Mouse (Mus musculus) common myeloid progenitor, adult 5-6 weeks (primary cell): ENCODE data around the gene Gm11032. TPM values are rescaled to one million over a fixed set of nuclear protein-coding genes. Genes with fewer than 3 reads are reported as not detected.
"Not testable (repeated sequence)": the region's sequence is repeated elsewhere in the genome, so short reads cannot be mapped to it uniquely, and the experiment has no call there.

Experiments
- ATAC-seq: replicated peaks from 2 replicates; pipeline ENCODE4 v1.8.0; 2016; ENCODE audit warnings: low read depth, mild to moderate bottlenecking, moderate TSS enrichment, inconsistent platforms; ENCODE audit not compliant: poor library complexity, severe bottlenecking
- total RNA-seq: library from RNA; stranded (forward); fragments of 200-1000, 187-1606 nt; gene quantifications from 2 replicates; pipeline ENCODE4 v1.2.3, GENCODE M21; 2017

Gm11032 gene
- total RNA-seq, 1 experiment from 2014 or later, result not detected

GRCm38 (mm10) chr11:4622442-4622986, 2.6 kb downstream of the Gm11032 start:
- ATAC-seq, result no peak

GRCm38 (mm10) chr11:4622997-4623396, 3.1 kb downstream of the Gm11032 start:
- no peak for ATAC-seq

- no peak for ATAC-seq
These were observed 6.1 kb downstream of the Gm11032 start for GRCm38 (mm10) chr11:4625931-4626330.

- ATAC-seq, result no peak
These were observed 7.8 kb downstream of the Gm11032 start for GRCm38 (mm10) chr11:4627636-4628035.

- ATAC-seq, result no peak
These were observed 10.0 kb downstream of the Gm11032 start for GRCm38 (mm10) chr11:4629861-4630280.

GRCm38 (mm10) chr11:4633420-4633819, 13.6 kb downstream of the Gm11032 start:
- no peak for ATAC-seq

GRCm38 (mm10) chr11:4634395-4634794, 14.5 kb downstream of the Gm11032 start:
- ATAC-seq, result no peak

- ATAC-seq, result peak; percentile 9; the same call in 1 of the 2 replicates
These were observed 17.0 kb downstream of the Gm11032 start for GRCm38 (mm10) chr11:4636782-4637342.

GRCm38 (mm10) chr11:4637534-4638234, 17.8 kb downstream of the Gm11032 start, which contains the start of gene Ascc2:
Gene Ascc2, plus strand, starts transcription at chr11:4637747.
- ATAC-seq, result peak; percentile 97

GRCm38 (mm10) chr11:4638261-4638660, 18.4 kb downstream of the Gm11032 start:
- ATAC-seq, result 0 out of 2 replicates have a peak, but pooled peaks have one; percentile 12

- no peak for ATAC-seq
These were observed 21.3 kb downstream of the Gm11032 start for GRCm38 (mm10) chr11:4641185-4641584.

GRCm38 (mm10) chr11:4643722-4644121, 23.9 kb downstream of the Gm11032 start:
- ATAC-seq, result no peak

GRCm38 (mm10) chr11:4645180-4645579, 25.3 kb downstream of the Gm11032 start:
- not testable (repeated sequence) for ATAC-seq

- no peak for ATAC-seq
These were observed 26.5 kb downstream of the Gm11032 start for GRCm38 (mm10) chr11:4646409-4646808.

GRCm38 (mm10) chr11:4659818-4660217, 40.0 kb downstream of the Gm11032 start:
- ATAC-seq, result peak; percentile 37; the same call in 1 of the 2 replicates

GRCm38 (mm10) chr11:4660309-4661025, 40.6 kb downstream of the Gm11032 start:
- ATAC-seq, result no peak

GRCm38 (mm10) chr11:4661324-4661723, 41.5 kb downstream of the Gm11032 start:
- ATAC-seq, result peak; percentile 60

- no peak for ATAC-seq
These were observed 42.1 kb downstream of the Gm11032 start for GRCm38 (mm10) chr11:4661871-4662495.

- no peak for ATAC-seq
These were observed 42.6 kb downstream of the Gm11032 start for GRCm38 (mm10) chr11:4662496-4662878.
